Mouse (Mus musculus) myocyte (in vitro differentiated cells): ENCODE results near the gene Vmn1r214.

Experiments used
- POLR2A ChIP-seq: IDR thresholded peaks from one replicate; pipeline ENCODE4 v1.6.1; 2011; ENCODE audit warnings: low read depth, mild to moderate bottlenecking, control low read depth, moderate library complexity; ENCODE audit not compliant: insufficient read length
- TCF12 ChIP-seq: IDR thresholded peaks from one replicate; pipeline ENCODE4 v1.6.1; 2011; ENCODE audit warnings: mild to moderate bottlenecking, control low read depth; ENCODE audit not compliant: poor library complexity, insufficient read depth, severe bottlenecking

- no peak for TF ChIP-seq TCF12
- TF ChIP-seq POLR2A = no peak
These were observed 22.9 kb upstream of the Vmn1r214 start, which contains the start of gene Vmn1r213 for GRCm38 (mm10) chr13:23007356-23007755.
